Mouse (Mus musculus): ENCODE results near the gene Fmod.

DNA sequence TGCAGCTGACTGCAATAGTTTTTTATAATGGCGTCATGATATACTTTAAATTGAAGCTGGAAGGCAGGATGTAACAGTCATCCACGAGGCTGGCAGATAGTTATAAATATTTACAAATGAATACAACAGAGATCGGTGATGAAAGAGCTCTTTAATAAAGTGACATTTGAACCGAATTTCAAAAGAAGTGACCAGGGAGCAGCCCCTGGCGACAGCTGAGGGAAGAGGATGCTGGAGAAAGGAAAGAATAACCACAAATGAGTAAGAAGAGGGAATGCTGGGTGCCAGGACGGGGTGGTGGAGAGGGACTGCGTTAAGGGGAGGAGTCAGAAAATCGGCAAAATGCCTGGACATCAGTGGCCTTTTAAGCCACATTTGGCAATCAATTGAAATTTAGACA is 45.8 kb upstream of the Fmod start:
- no peak for TF ChIP-seq POLR2A (IDR thresholded peaks at IDR 0.05; ENCODE audit: control insufficient read depth, extremely low read depth, insufficient read depth, low read length, poor library complexity)
- TF ChIP-seq CTCF (IDR thresholded peaks at IDR 0.05; ENCODE audit: borderline replicate concordance, control insufficient read depth, extremely low read depth, insufficient read depth, low read length, poor library complexity) = no peak

Measured in thymus, adult 2 months (tissue).